ENCODE assay signal across 26 mouse cellular contexts in genomic region chr1:37065658-37066412, GRCm38 (mm10). TPM values are rescaled to one million over a fixed set of nuclear protein-coding genes. Genes with fewer than 3 reads are reported as not detected.
DNase-seq lines count a peak whose midpoint lies in the region; ATAC-seq and TF ChIP-seq lines count a peak whose summit lies in the region.
"Had no signal": no experiment of that assay in that cellular context is flagged by ENCODE, and none has a peak within 500 bp of the region (broad histone marks: within the 10 kb centered on the region; RNA-seq: fewer than 3 reads in every experiment).

No protein-coding gene starts in this region.

- ATAC-seq in forebrain, postnatal 0 days = peak; percentile 42; the same call in 1 of the 2 replicates
- no peak for ATAC-seq in forebrain, embryonic 14.5 days
- ATAC-seq: forebrain, embryonic 16.5 days; hindbrain, embryonic 16.5 days; Patski had no signal

- H3K36me3 ChIP-seq in forebrain, postnatal 0 days (ENCODE audit: insufficient read depth) = no peaks in the 10 kb centered on the region
- no peaks in the 10 kb centered on the region for H3K36me3 ChIP-seq in forebrain, embryonic 14.5 days (ENCODE audit: control insufficient read depth, insufficient read depth, low read length)
- H3K36me3 ChIP-seq in hindbrain, embryonic 10.5 days = no peaks in the 10 kb centered on the region
- H3K36me3 ChIP-seq: embryonic facial prominence, embryonic 13.5 days had no signal

- H3K4me1 ChIP-seq in forebrain, postnatal 0 days (ENCODE audit: insufficient read depth) = no peaks in the 10 kb centered on the region
- H3K4me1 ChIP-seq in forebrain, embryonic 14.5 days (ENCODE audit: control insufficient read depth, insufficient read depth, low read length) = no peaks in the 10 kb centered on the region
- peaks cover 14% of the 10 kb centered on the region for H3K4me1 ChIP-seq in hindbrain, embryonic 10.5 days (replicated peaks)

- no peak overlapping the region for H3K9ac ChIP-seq in forebrain, postnatal 0 days
- H3K9ac ChIP-seq in forebrain, embryonic 14.5 days (ENCODE audit: low read length) = no peak overlapping the region
- H3K9ac ChIP-seq: embryonic facial prominence, embryonic 13.5 days had no signal

- H3K4me3 ChIP-seq in forebrain, postnatal 0 days (ENCODE audit: low read depth, low read length) = no peak overlapping the region
- no peak overlapping the region for H3K4me3 ChIP-seq in forebrain, embryonic 14.5 days (ENCODE audit: low read depth, low read length)
- H3K4me3 ChIP-seq in hindbrain, embryonic 10.5 days = no peak overlapping the region
- H3K4me3 ChIP-seq: embryonic facial prominence, embryonic 13.5 days; heart, adult 2 months; layer of hippocampus, adult 2 months had no signal

- WGBS in forebrain, postnatal 0 days = 71% methylated on average over 11 of the region's 11 CpGs
- 82% methylated on average over 11 of the region's 11 CpGs for WGBS in forebrain, embryonic 14.5 days
- 90% methylated on average over 11 of the region's 11 CpGs for WGBS in hindbrain, embryonic 10.5 days

- no peaks in the 10 kb centered on the region for H3K27me3 ChIP-seq in forebrain, postnatal 0 days (ENCODE audit: insufficient read depth, low read length)
- H3K27me3 ChIP-seq in forebrain, embryonic 14.5 days (replicated peaks; ENCODE audit: control insufficient read depth, insufficient read depth, low read length) = no peaks in the 10 kb centered on the region
- H3K27me3 ChIP-seq in hindbrain, embryonic 10.5 days (ENCODE audit: insufficient read depth, poor library complexity, severe bottlenecking) = no peaks in the 10 kb centered on the region
- H3K27me3 ChIP-seq: embryonic facial prominence, embryonic 13.5 days; Patski had no signal

- peak overlapping the region; percentile 47; the same call in 1 of the 2 replicates for H3K27ac ChIP-seq in forebrain, postnatal 0 days (ENCODE audit: low read depth, low read length)
- no peak overlapping the region for H3K27ac ChIP-seq in forebrain, embryonic 14.5 days (ENCODE audit: low read depth, low read length)
- H3K27ac ChIP-seq in hindbrain, embryonic 10.5 days = no peak overlapping the region
- H3K27ac ChIP-seq: embryonic facial prominence, embryonic 13.5 days; heart, adult 2 months; layer of hippocampus, adult 2 months had no signal

- no peak overlapping the region for H3K4me2 ChIP-seq in forebrain, postnatal 0 days (ENCODE audit: low read depth)
- H3K4me2 ChIP-seq in forebrain, embryonic 14.5 days (ENCODE audit: low read length) = no peak overlapping the region
- H3K4me2 ChIP-seq: embryonic facial prominence, embryonic 13.5 days had no signal

- DNase-seq in forebrain, postnatal 0 days = peak; percentile 48
- DNase-seq in forebrain, embryonic 14.5 days (ENCODE audit: low spot score) = no peak
- DNase-seq in thymus, postnatal 14 days = peak; percentile 9
- no peak for DNase-seq in thymus, postnatal 36 days
- DNase-seq in right cerebral cortex, adult 2 months (ENCODE audit: low spot score in 2 of 2) = peak; percentile 50 to 58
- DNase-seq in hindbrain, embryonic 10.5 days (ENCODE audit: low spot score) = no peak
- DNase-seq in gastrocnemius, adult 18-20 months (ENCODE audit: low spot score) = no peak
- DNase-seq in kidney, adult 18-20 months = no peak
- DNase-seq: adrenal gland, adult 8-10 months; cerebellum, adult 11 months; cerebellum, postnatal 14 days; gastrocnemius, postnatal 25 days; heart, adult 2 months; heart, postnatal 36 days; kidney, adult 11 months; kidney, postnatal 10 days; liver; lung, adult 18-20 months; lung, postnatal 14 days; midbrain, embryonic 14.5 days; spleen, adult 18-20 months had no signal

- no peaks in the 10 kb centered on the region for H3K9me3 ChIP-seq in forebrain, postnatal 0 days (ENCODE audit: low read length)
- no peaks in the 10 kb centered on the region for H3K9me3 ChIP-seq in forebrain, embryonic 14.5 days (replicated peaks; ENCODE audit: control insufficient read depth, low read length)
- no peaks in the 10 kb centered on the region for H3K9me3 ChIP-seq in hindbrain, embryonic 10.5 days
- H3K9me3 ChIP-seq: embryonic facial prominence, embryonic 13.5 days had no signal

- TF ChIP-seq CTCF in forebrain, postnatal 0 days (IDR thresholded peaks at IDR 0.05; ENCODE audit: low read depth) = no peak; the same call in 1 of the 2 replicates

RNA-seq across cellular contexts. Expression of gene Vwa3b, which starts 39.4 kb away (rescaled TPM):
- total RNA-seq in forebrain, postnatal 0 days (2014; rRNA removed) = 2.2 and 4.6 TPM in 2 replicates
- polyA plus RNA-seq in forebrain, postnatal 0 days (2015; fragmentation: Nextera tagmentation; extraction: Ambion mirVana) = 1.9 and 2.6 TPM in 2 replicates
- polyA plus RNA-seq in forebrain, embryonic 14.5 days (2014; fragmentation: Nextera tagmentation; extraction: Ambion mirVana) = 0.90 and 1.1 TPM in 2 replicates
- polyA plus RNA-seq in hindbrain, embryonic 10.5 days (2016; fragmentation: Nextera tagmentation; extraction: Ambion mirVana) = 0.34 and 1.1 TPM in 2 replicates
- 100 to 1,000 TPM in 1 of 2 experiments, 10 to 100 TPM in 1; 85.9 to 109 TPM for total RNA-seq in gastrocnemius, adult 18-20 months (2021)
- polyA plus RNA-seq: Patski had no signal

Comparison
In these comparisons a context has a peak if more than half of its experiments do, and no peak if none do; other contexts are left out.
1. DNase-seq: peak in forebrain, postnatal 0 days (single experiment), thymus, postnatal 14 days (single experiment) and right cerebral cortex, adult 2 months (2 of 2); none in forebrain, embryonic 14.5 days (single experiment), thymus, postnatal 36 days (0 of 2), hindbrain, embryonic 10.5 days (single experiment), gastrocnemius, adult 18-20 months (single experiment) and kidney, adult 18-20 months (single experiment).